Mouse (Mus musculus): ENCODE measurements around the gene Ercc2. TPM values are rescaled to one million over a fixed set of nuclear protein-coding genes. Genes with fewer than 3 reads are reported as not detected.

Gene Ercc2
- polyA plus RNA-seq, 1 experiment from 2014 or later, result 5.6 TPM

DNA sequence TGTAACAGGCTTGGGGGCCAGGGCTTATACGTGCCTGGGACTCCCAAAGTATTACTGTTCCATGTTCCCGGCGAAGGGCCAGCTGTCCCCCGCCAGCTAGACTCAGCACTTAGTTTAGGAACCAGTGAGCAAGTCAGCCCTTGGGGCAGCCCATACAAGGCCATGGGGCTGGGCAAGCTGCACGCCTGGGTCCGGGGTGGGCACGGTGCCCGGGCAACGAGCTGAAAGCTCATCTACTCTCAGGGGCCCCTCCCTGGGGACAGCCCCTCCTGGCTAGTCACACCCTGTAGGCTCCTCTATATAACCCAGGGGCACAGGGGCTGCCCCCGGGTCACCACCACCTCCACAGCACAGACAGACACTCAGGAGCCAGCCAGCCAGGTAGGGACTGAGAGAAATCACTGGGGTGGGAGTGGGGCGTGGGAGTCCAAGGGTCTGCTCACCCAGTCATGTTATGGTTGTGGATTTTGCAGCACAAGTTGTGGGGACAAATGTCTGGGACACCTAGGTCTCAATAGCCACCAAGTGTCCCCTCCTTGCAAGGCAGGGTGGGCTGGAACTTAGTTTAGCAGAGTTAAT is 29.0 kb downstream of the Ercc2 start:
- WGBS (ENCODE audit: missing documents), result 87% methylated on average over 11 of the region's 11 CpGs
- no peaks in the 10 kb centered on the region for H3K36me3 ChIP-seq (ENCODE audit: inconsistent target)
- H3K27ac ChIP-seq, result no peak overlapping the region
- no peaks in the 10 kb centered on the region for H3K79me2 ChIP-seq (ENCODE audit: inconsistent target)
- H3K4me3 ChIP-seq (ENCODE audit: inconsistent target), result no peak overlapping the region

DNA sequence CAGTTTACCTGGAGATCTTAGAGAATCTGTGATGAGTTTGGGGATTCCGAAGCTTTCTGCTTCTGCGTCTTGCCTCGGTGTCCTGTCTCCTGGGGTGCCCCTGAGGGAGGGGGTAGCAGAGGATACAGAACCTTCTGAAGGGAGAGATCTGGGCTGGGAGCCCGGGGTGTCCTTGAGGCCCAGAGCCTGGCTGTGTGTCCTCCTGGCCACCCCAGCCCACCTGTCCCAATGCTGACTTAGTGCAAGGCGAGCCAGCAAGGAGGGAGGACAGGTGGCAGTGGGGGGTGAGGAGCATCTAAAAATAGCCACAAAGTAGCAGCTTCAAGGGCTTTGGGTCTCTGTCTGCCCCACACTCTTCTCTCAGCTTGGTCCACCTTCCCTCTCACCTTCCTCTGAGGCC is 30.0 kb downstream of the Ercc2 start:
- whole genome bisulfite sequencing (ENCODE audit: missing documents), result 89% methylated on average over 5 of the region's 5 CpGs
- no peaks in the 10 kb centered on the region for H3K36me3 ChIP-seq (ENCODE audit: inconsistent target)
- no peak overlapping the region for H3K27ac ChIP-seq
- no peak overlapping the region for H3K4me3 ChIP-seq (ENCODE audit: inconsistent target)
- H3K79me2 ChIP-seq (ENCODE audit: inconsistent target), result no peaks in the 10 kb centered on the region

DNA sequence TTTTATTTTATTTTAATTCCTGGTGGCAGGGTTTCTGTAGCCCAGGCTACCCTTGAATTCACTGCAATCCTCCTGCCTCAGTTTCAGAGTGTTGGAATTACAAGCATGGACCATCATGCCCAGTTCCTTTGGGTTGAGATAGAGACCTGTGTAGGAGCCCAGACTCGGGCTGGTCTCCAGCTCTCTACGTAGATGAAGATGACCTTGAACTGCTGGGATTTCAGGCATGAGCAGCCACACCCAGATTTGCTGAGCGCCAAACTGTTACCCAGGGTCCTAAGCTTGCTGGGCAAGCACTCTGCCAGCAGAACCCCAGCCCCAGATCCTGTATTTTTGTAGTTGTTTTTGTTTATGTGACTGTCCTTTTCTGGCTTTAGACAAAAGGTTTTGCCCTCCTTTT is 31.7 kb downstream of the Ercc2 start:
- no peak overlapping the region for H3K27ac ChIP-seq
- no peaks in the 10 kb centered on the region for H3K36me3 ChIP-seq (ENCODE audit: inconsistent target)
- WGBS (ENCODE audit: missing documents), result 95% methylated on average over 2 of the region's 3 CpGs
- H3K4me3 ChIP-seq (ENCODE audit: inconsistent target), result no peak overlapping the region
- no peaks in the 10 kb centered on the region for H3K79me2 ChIP-seq (ENCODE audit: inconsistent target)

DNA sequence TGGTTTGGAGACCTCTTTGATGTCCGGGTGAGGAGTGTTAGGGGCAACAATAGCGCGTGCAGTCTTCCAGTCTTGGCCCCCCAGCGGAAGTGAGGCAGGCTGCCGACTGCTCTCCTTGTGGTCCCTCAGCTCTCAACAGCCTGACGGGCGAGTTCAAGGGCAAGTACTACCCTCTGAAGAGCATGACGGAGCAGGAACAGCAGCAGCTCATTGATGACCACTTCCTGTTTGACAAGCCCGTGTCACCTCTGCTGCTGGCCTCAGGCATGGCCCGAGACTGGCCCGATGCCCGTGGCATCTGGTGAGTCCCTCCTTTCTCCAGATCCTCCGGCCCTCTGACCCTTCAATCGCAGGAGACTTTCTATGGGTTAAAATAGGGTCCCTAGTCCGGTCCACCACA is 34.8 kb downstream of the Ercc2 start:
- Histone ChIP-seq H3K79me2 (ENCODE audit: inconsistent target) (no peaks in the 10 kb centered on the region), H3K36me3 (ENCODE audit: inconsistent target) (no peaks in the 10 kb centered on the region), H3K4me3 (ENCODE audit: inconsistent target) (no peak overlapping the region), H3K27ac (no peak overlapping the region)
- 56% methylated on average over 14 of the region's 15 CpGs for WGBS (ENCODE audit: missing documents)

DNA sequence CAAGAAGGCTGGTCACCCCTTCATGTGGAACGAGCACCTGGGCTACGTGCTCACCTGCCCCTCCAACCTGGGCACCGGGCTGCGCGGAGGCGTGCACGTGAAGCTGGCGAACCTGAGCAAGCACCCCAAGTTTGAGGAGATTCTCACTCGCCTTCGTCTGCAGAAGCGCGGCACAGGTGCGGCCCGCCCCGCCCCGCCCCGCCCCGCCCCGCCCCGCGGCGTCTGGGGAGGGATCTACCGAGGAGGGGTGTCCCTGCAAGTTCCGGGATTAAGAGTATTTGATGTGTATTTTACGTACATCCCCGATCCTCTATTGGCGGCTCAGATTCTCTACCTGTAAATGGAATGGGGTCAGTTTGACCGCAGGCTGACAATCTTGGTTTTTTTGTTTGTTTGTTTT is 38.3 kb downstream of the Ercc2 start:
- Histone ChIP-seq H3K36me3 (ENCODE audit: inconsistent target) (no peaks in the 10 kb centered on the region), H3K4me3 (ENCODE audit: inconsistent target) (no peak overlapping the region), H3K79me2 (ENCODE audit: inconsistent target) (no peaks in the 10 kb centered on the region), H3K27ac (no peak overlapping the region)
- 4% methylated on average over 28 of the region's 28 CpGs for WGBS (ENCODE audit: missing documents)

DNA sequence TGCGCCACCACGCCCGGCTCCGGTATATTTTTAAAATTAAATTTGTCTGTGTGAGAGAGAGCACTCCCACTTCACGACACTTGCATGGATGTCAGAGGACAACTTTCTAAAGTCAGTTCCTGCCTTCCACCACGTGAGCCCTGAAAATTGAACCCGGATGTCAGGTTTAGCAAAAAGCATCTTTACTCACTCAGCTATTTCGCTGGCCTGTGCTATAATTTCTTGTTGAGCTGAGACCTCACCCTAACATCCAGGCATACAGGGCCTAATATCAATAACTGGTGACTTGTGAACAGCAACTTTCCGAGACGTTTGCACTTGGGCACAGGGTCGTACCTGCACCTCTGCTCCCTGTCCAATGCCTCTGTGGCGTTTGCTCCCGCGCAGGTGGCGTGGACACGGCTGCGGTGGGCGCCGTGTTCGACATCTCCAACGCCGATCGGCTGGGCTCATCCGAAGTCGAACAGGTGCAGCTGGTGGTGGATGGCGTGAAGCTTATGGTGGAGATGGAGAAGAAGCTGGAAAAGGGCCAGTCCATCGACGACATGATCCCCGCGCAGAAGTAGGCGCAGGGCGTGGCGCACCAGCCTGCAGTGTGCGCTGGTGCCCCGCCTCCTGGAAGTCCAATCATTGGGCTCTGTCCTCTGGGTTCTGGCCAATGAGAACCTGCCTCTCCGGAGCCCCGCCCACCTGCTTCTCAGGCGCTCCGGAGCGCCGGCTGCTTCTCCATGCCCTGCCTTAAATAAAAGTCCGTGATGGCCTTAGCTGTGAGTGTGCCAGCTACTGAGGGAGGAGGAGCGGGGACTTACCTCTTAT is 39.2 kb downstream of the Ercc2 start:
- Histone ChIP-seq H3K36me3 (ENCODE audit: inconsistent target) (no peaks in the 10 kb centered on the region), H3K79me2 (ENCODE audit: inconsistent target) (no peaks in the 10 kb centered on the region), H3K27ac (no peak overlapping the region), H3K4me3 (ENCODE audit: inconsistent target) (no peak overlapping the region)
- whole genome bisulfite sequencing (ENCODE audit: missing documents), result 10% methylated on average over 42 of the region's 43 CpGs

DNA sequence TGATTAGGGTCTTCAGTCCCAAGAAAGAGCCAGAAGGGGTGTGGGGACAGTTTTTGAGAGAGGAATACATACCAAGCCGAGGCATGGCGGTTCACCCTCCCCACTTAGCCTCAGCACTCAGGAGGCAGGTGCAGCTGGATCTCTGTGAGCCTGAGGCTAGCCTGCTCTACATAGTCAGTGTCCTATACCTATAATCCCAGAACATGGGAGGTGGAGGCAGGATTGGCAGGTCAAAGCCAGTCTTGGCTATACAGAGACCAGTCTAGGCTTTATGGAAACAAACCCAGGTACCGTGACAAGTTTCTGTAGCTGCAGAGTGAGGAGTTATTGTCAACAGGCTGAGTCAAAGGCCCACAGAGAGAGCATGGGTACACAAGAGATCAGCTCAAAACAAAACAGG is 41.3 kb downstream of the Ercc2 start:
- Histone ChIP-seq H3K36me3 (ENCODE audit: inconsistent target) (peaks cover 10% of the 10 kb centered on the region; the same call in 1 of the 2 replicates), H3K4me3 (ENCODE audit: inconsistent target) (no peak overlapping the region), H3K27ac (no peak overlapping the region), H3K79me2 (ENCODE audit: inconsistent target) (no peaks in the 10 kb centered on the region)
- 100% methylated on average over 3 of the region's 3 CpGs for WGBS (ENCODE audit: missing documents)

DNA sequence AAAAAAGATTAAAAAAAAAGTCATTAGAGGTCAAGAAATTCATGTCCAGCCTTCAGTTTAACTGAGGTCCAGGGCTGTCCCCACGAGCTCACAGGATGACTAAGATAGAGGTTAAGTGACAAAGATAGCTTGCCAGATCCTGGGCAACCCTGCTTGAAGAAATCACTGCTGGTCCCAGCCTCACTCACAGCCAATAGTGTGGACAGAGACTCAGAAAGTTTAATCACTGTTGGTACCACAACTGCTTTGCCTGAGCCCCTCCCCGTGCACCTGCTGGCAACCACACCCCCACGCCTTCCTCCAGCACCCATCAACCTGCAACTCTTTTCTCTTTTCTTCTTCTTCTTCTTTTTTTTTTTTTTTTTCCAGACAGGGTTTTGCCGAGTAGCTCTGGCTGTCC is 42.2 kb downstream of the Ercc2 start:
- 62% methylated on average over 3 of the region's 4 CpGs for WGBS (ENCODE audit: missing documents)
- H3K27ac ChIP-seq, result no peak overlapping the region
- peaks cover 20% of the 10 kb centered on the region; the same call in 1 of the 2 replicates for H3K36me3 ChIP-seq (ENCODE audit: inconsistent target)
- H3K4me3 ChIP-seq (ENCODE audit: inconsistent target), result no peak overlapping the region
- no peaks in the 10 kb centered on the region for H3K79me2 ChIP-seq (ENCODE audit: inconsistent target)

DNA sequence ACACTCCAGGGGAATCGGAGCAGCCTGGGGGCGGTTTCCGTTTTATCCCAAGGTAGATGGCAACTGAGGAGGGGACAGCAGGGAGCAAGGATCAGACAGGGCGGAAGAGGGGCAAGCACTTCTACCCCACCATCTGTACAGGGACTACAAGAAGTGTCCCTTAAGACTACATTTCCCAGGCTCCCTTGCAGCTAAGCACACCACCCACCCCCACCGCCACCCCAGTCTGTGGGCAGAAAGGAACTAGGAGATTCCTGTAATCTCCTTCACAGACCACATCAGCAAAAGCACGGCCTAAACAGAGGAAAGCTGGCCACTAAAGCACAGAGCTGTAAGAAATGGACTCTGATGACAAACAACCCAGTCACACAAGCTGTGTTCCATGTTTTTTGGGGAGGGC is 44.5 kb downstream of the Ercc2 start:
- 86% methylated on average over 6 of the region's 6 CpGs for WGBS (ENCODE audit: missing documents)
- Histone ChIP-seq H3K4me3 (ENCODE audit: inconsistent target) (no peak overlapping the region), H3K27ac (no peak overlapping the region), H3K36me3 (ENCODE audit: inconsistent target) (peaks cover 39% of the 10 kb centered on the region; the same call in 1 of the 2 replicates), H3K79me2 (ENCODE audit: inconsistent target) (no peaks in the 10 kb centered on the region)

DNA sequence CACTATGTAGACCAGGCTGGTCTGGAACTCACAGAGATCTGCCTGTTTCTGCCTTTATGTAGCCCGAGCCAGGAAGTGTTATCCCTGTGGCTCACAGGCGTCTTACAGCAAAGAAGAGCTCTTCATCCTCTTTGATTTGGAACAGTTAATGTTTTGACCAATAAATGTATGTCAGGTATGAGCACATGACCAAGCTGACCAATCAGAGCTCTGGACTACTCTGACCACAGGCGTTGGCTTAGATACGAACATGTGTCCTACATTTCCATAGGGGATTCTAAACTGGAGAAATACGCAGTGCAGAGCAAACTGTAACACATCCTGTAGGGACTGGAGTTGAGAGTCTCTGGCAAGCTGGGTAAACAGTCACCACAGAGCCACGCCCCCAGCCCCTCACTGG is 45.1 kb downstream of the Ercc2 start:
- H3K4me3 ChIP-seq (ENCODE audit: inconsistent target), result no peak overlapping the region
- H3K27ac ChIP-seq, result no peak overlapping the region
- WGBS (ENCODE audit: missing documents), result 94% methylated on average over 5 of the region's 6 CpGs
- H3K36me3 ChIP-seq (ENCODE audit: inconsistent target), result peaks cover 44% of the 10 kb centered on the region; the same call in 1 of the 2 replicates
- H3K79me2 ChIP-seq (ENCODE audit: inconsistent target), result no peaks in the 10 kb centered on the region

DNA sequence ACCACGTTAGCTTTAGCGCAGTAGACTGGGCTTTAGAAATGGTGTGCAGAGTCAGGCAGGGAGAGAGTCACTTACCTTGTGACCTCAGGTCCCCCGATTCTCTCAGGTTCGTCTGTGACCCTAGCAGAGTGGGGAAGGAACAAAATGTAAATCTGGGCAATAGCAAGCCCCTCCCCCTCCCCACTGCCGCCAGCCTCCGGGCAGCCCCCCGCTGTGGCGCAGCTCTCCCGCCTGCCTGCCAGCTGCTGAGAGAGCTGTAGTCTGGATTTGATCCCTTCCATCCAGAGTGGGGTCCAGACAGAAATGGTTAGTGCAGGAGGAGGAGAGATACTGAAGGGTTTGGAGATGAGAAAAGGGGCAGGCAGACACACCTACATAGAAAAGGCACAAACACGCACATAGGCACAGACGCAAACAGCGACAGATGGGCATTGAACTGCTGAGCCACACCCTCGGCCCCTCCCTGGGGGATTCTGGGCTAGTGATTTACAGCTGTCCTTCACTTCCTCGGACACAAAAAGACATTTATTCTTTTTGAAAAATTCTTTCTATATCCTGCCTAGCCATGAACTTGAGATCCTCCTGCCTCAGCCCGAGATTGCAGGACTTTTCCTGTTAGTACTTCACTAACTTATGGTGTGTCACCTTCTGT is 46.3 kb downstream of the Ercc2 start:
- Histone ChIP-seq H3K4me3 (ENCODE audit: inconsistent target) (no peak overlapping the region), H3K27ac (no peak overlapping the region), H3K79me2 (ENCODE audit: inconsistent target) (no peaks in the 10 kb centered on the region), H3K36me3 (ENCODE audit: inconsistent target) (peaks cover 57% of the 10 kb centered on the region)
- 95% methylated on average over 15 of the region's 15 CpGs for WGBS (ENCODE audit: missing documents)

DNA sequence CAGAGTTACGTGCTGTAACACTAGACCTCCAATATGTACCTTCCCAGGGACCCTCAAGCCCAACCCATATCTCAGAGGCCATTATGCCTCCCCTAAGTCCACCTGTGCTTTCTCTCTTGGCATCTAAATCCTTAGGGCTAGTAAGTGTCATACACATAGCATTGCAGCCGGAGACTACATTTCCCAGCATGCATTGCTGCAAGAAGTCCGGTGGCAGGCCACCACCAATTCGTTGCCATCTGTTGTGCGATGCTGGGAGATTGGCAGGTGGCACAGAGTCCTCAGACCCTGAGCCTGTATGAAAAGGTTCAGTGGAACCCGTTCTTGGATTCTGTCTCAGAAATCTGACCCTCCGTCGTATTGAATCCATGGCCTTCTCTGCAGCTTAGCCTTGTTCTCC is 47.9 kb downstream of the Ercc2 start:
- WGBS (ENCODE audit: missing documents), result 87% methylated on average over 8 of the region's 8 CpGs
- Histone ChIP-seq H3K4me3 (ENCODE audit: inconsistent target) (no peak overlapping the region), H3K27ac (no peak overlapping the region), H3K36me3 (ENCODE audit: inconsistent target) (peaks cover 71% of the 10 kb centered on the region), H3K79me2 (ENCODE audit: inconsistent target) (no peaks in the 10 kb centered on the region)

DNA sequence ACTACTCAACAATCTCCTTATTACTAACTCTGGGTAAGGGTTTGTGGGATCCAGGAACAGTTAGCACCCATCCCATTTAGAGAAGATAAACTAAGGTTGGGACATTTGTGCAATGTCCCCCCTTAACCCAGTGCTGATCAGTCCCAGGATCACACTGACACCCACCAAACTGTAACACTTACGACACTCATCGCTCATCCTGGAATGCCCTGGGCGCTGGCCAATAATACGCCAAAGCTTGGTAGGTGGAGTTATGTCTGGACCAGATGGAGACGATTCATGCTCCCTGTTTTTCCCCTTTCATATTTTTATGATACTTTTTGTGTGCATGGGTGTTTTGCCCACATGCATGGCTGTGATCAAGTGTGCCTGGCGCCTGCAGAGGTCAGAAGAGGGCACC is 48.6 kb downstream of the Ercc2 start:
- Histone ChIP-seq H3K4me3 (ENCODE audit: inconsistent target) (no peak overlapping the region), H3K36me3 (ENCODE audit: inconsistent target) (peaks cover 78% of the 10 kb centered on the region), H3K79me2 (ENCODE audit: inconsistent target) (no peaks in the 10 kb centered on the region), H3K27ac (no peak overlapping the region)
- WGBS (ENCODE audit: missing documents), result 94% methylated on average over 6 of the region's 6 CpGs

DNA sequence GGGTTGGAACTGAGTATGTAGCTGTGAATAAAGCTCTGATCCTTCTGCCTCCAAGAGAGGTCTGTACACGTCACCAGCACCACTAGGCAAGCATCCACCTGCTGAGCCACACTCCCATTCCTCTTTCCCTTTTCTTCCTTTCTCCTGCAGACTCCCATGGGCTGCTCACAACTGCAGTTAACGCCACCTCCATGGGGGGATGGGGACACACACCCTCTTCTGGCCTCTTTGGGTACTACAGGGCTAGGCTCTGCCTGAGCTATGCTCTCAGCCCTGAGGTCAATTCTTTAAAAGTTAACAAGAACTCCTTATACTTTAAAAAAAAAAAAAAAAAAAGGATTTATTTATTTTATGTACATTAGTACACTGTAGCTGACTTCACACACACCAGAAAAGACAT is 50.7 kb downstream of the Ercc2 start:
- no peak overlapping the region for H3K4me3 ChIP-seq (ENCODE audit: inconsistent target)
- H3K79me2 ChIP-seq (ENCODE audit: inconsistent target), result no peaks in the 10 kb centered on the region
- H3K36me3 ChIP-seq (ENCODE audit: inconsistent target), result peaks cover 92% of the 10 kb centered on the region
- 89% methylated on average over 2 of the region's 2 CpGs for WGBS (ENCODE audit: missing documents)
- no peak overlapping the region for H3K27ac ChIP-seq

DNA sequence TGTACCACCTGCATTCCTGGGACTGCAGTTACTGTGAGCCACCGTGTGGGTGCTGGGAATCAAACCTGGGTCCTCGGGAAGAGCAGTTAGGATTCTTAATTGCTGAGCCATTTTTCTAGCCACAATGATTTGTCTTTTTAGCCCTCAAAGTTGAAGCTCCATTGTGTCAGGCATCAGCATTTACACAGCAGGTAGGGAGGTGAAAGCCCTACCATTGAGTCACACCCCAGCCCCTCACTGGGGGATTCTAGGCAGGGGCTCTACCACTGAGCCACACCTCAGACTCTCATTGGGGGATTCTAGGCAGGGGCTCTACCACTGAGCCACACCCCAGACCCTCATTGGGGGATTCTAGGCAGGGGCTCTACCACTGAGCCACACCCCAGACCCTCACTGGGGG is 54.5 kb downstream of the Ercc2 start:
- H3K4me3 ChIP-seq (ENCODE audit: inconsistent target), result no peak overlapping the region
- H3K79me2 ChIP-seq (ENCODE audit: inconsistent target), result no peaks in the 10 kb centered on the region
- 93% methylated on average over 2 of the region's 2 CpGs for WGBS (ENCODE audit: missing documents)
- no peak overlapping the region for H3K27ac ChIP-seq
- H3K36me3 ChIP-seq (ENCODE audit: inconsistent target), result peaks cover 89% of the 10 kb centered on the region
